Mouse (Mus musculus): ENCODE results near the gene Emb. TPM values are rescaled to one million over a fixed set of nuclear protein-coding genes. Genes with fewer than 3 reads are reported as not detected.

Gene Emb
- total and polyA plus RNA-seq, 3 experiments: 0.60 to 2.1 (median 1.2) TPM

DNA sequence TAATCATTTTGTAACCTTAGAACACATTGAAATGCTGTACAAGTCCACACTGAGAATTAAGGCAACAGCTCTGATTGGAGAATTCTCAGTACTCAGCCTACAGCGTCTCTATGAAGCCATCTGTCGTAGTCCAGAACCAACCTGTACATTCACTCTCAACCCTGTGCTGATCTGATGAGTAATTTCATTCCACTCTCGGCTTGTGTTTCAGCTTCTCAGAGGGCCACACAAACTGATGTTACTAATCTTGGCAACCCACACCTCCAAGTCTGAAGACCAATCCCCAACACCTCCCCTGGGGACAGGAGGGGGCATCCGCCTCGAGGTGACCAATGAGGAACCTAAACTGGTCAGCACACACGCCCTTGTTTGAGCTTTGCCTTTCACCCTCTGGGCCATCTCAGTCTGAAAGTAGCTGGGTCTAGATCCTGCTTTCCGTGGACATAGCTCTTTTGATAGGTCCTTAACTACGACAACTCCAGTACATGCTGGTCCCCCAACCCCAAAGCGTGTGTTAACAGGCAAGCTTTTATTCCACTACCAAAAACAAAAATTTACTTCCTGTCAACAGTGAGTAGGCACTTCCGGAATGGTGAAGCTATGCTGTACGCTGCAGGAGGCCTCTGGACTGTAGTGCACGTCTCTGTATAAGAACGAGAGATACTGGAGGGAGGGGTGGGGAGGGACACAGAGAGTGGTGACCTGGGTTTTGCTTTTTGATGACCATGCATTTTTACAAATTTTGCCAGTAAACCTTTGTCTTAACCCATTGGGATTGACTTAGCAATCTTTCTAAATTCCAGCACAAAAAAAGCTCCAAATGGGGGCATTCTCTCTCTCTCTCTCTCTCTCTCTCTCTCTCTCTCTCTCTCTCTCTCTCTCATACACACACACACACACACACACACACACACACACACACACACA lies 12.5 kb upstream of the Emb start:
- H3K4me1 ChIP-seq (ENCODE audit: control insufficient read depth in 1 of 2, insufficient read depth in 2 of 2): 0 out of 4 replicates have a peak, but pooled peaks cover 0 to 2% of the 10 kb centered on the region in 2 experiments
- in situ Hi-C loops (cut with MboI; ENCODE audit: low pct_ligation_motif_present, low pct_unique_long_range_greater_than_20kb, low sequenced_read_pairs) (no loop called here), dilution Hi-C loops (cut with MboI; ENCODE audit: extremely low pct_ligation_motif_present, extremely low pct_unique_long_range_greater_than_20kb, low sequenced_read_pairs) (no loop called here)
- no peaks in the 10 kb centered on the region for H3K79me2 ChIP-seq (replicated peaks; ENCODE audit: control insufficient read depth, extremely low read depth, insufficient read depth, poor library complexity, severe bottlenecking)
- no peaks in the 10 kb centered on the region for H3K36me3 ChIP-seq (replicated peaks in 1 of 2; ENCODE audit: control insufficient read depth in 1 of 2, insufficient read depth in 1 of 2, low read length in 1 of 2)
- TF ChIP-seq JUND (conservative IDR thresholded peaks at IDR 0.05; ENCODE audit: low read depth, low read length) (peak; percentile 70; the same call in 1 of the 2 replicates), MAZ (IDR thresholded peaks at IDR 0.05; ENCODE audit: low read depth, low read length) (peak; percentile 83), SIN3A (IDR thresholded peaks at IDR 0.05; ENCODE audit: low read length) (0 out of 2 replicates have a peak, but pooled peaks have one; percentile 20), ELF1 (IDR thresholded peaks at IDR 0.05; ENCODE audit: low read depth, low read length) (peak; percentile 67; the same call in 1 of the 2 replicates), MYC (IDR thresholded peaks at IDR 0.05; ENCODE audit: low read depth, low read length) (0 out of 2 replicates have a peak, but pooled peaks have one; percentile 23), MAFK (IDR thresholded peaks at IDR 0.05; ENCODE audit: insufficient replicate concordance, low read length) (peak; percentile 88), ZKSCAN1 (IDR thresholded peaks at IDR 0.05; ENCODE audit: borderline replicate concordance, low read depth, low read length) (no peak), SMC3 (IDR thresholded peaks at IDR 0.05; ENCODE audit: low read depth, low read length) (no peak), POLR2A (IDR thresholded peaks at IDR 0.05; ENCODE audit: low read depth, low read length) (peak; percentile 45), EP300 (IDR thresholded peaks at IDR 0.05; ENCODE audit: low read length) (peak; percentile 68), BHLHE40 (IDR thresholded peaks at IDR 0.05; ENCODE audit: low read depth, low read length) (peak; percentile 37), USF1 (IDR thresholded peaks at IDR 0.05; ENCODE audit: low read depth, low read length) (no peak), JUN (IDR thresholded peaks at IDR 0.05; ENCODE audit: insufficient read depth, low read depth, low read length) (peak; percentile 67), CHD2 (IDR thresholded peaks at IDR 0.05; ENCODE audit: low read length) (no peak), TCF12 (IDR thresholded peaks at IDR 0.05; ENCODE audit: low read depth, low read length) (peak; percentile 74), IRF4 (IDR thresholded peaks at IDR 0.05; ENCODE audit: low read depth, low read length) (peak; percentile 81), MEF2A (IDR thresholded peaks at IDR 0.05; ENCODE audit: borderline replicate concordance, low read depth, low read length) (peak; percentile 91), ETS1 (conservative IDR thresholded peaks at IDR 0.05; ENCODE audit: low read depth, low read length) (peak; percentile 27; the same call in 1 of the 2 replicates), TBP (conservative IDR thresholded peaks at IDR 0.05; ENCODE audit: low read depth, low read length) (0 out of 2 replicates have a peak, but pooled peaks have one; percentile 17)
- DNase-seq (ENCODE audit: extremely low read depth): no peak
- peak overlapping the region; percentile 53 for H3K9ac ChIP-seq (ENCODE audit: insufficient read depth, low read depth)
- H3K27ac ChIP-seq (ENCODE audit: insufficient read depth, low read depth): peak overlapping the region; percentile 98
- peak overlapping the region; percentile 56; the same call in 1 of the 2 replicates for H3K4me2 ChIP-seq (ENCODE audit: insufficient read depth, low read depth, poor library complexity, severe bottlenecking)
- H3K4me3 ChIP-seq (replicated peaks in 1 of 3; ENCODE audit: low read depth in 2 of 3, low read length in 2 of 3, poor library complexity in 1 of 3): peak overlapping the region in 1 of 3 experiments; percentile 15
- H3K27me3 ChIP-seq (replicated peaks): no peaks in the 10 kb centered on the region
- peaks cover 59% of the 10 kb centered on the region for H3K9me3 ChIP-seq (replicated peaks; ENCODE audit: low read length)

Data from CH12.LX (cell line).